Mouse (Mus musculus) limb, embryonic 14.5 days (tissue): ENCODE data around the gene Cox5a. TPM values are rescaled to one million over a fixed set of nuclear protein-coding genes. Genes with fewer than 3 reads are reported as not detected.

Experiments used
- ATAC-seq: fragments of 200-750 bp; cut with Nextera tagmentation; 2 replicates; pipeline ENCODE4 v1.8.0; 2017; ENCODE audit warnings: low read depth, moderate number of reproducible peaks, moderate TSS enrichment; ENCODE audit not compliant: low FRiP score
- DNase-seq: peaks from one replicate; pipeline ENCODE4 v3.0.0-alpha.2; 2015; ENCODE audit warnings: low spot score
- H3K27ac ChIP-seq: fragments of 300-500 bp; sonication (generic); replicated peaks from 2 replicates; pipeline ENCODE4 v1.5.1; 2014; ENCODE audit warnings: low read depth, mild to moderate bottlenecking, low read length, moderate library complexity, mixed read lengths
- H3K27me3 ChIP-seq: fragments of 300-500 bp; sonication (generic); 2 replicates; pipeline ENCODE4 v1.6.1; 2014; ENCODE audit warnings: low read length, mixed read lengths; ENCODE audit not compliant: control insufficient read depth, insufficient read depth
- H3K36me3 ChIP-seq: fragments of 300-500 bp; sonication (generic); 2 replicates; pipeline ENCODE4 v1.6.1; 2014; ENCODE audit warnings: mild to moderate bottlenecking, low read length, moderate library complexity, mixed read lengths; ENCODE audit not compliant: control insufficient read depth, insufficient read depth
- H3K4me1 ChIP-seq: fragments of 300-500 bp; sonication (generic); 2 replicates; pipeline ENCODE4 v1.6.1; 2014; ENCODE audit warnings: antibody characterized with exemption, low read length, mixed read lengths; ENCODE audit not compliant: control insufficient read depth, insufficient read depth
- H3K4me2 ChIP-seq: fragments of 300-500 bp; sonication (generic); replicated peaks from 2 replicates; pipeline ENCODE4 v1.6.1; 2014; ENCODE audit warnings: low read depth, mild to moderate bottlenecking, low read length, moderate library complexity; ENCODE audit not compliant: severe bottlenecking
- H3K4me3 ChIP-seq: fragments of 300-500 bp; sonication (generic); replicated peaks from 2 replicates; pipeline ENCODE4 v1.5.1; 2014; ENCODE audit warnings: low read length
- H3K9ac ChIP-seq: fragments of 300-500 bp; sonication (generic); 2 replicates; pipeline ENCODE4 v1.6.1; 2014; ENCODE audit warnings: mild to moderate bottlenecking, low read depth, low read length, moderate library complexity; ENCODE audit not compliant: severe bottlenecking
- H3K9me3 ChIP-seq: fragments of 300-500 bp; sonication (generic); 2 replicates; pipeline ENCODE4 v1.6.1; 2016; ENCODE audit warnings: low read length; ENCODE audit not compliant: control insufficient read depth
- POLR2A ChIP-seq: fragments of 200-500 bp; IDR thresholded peaks from 2 replicates; pipeline ENCODE4 v1.8.0; 2012; ENCODE audit warnings: inconsistent platforms, mild to moderate bottlenecking, moderate library complexity, borderline replicate concordance; ENCODE audit not compliant: insufficient read depth, insufficient read length; ENCODE audit errors: extremely low read depth
- WGBS: fragments of 180-500 bp; shearing (Covaris S2); extraction: QIAGEN DNeasy Blood & Tissue Kit; methylation state at CpG from one replicate; pipeline ENCODE4 v1.1.7; 2014; 5-methylcytosine and 5-hydroxymethylcytosine counted together
- polyA plus RNA-seq, 2 experiments: library from polyadenylated mRNA; depleted of rRNA in 1 of 2; stranded (reverse) in 1 of 2; unstranded in 1 of 2; fragments of >200 nt; fragmentation: Nextera tagmentation in 1 of 2; extraction: Ambion mirVana in 1 of 2; gene quantifications; 2 replicates each; pipeline versions ENCODE4 v1.2.1 to v1.2.3; 2012 to 2014

Cox5a gene
- polyA plus RNA-seq, 2 experiments = 168 to 466 TPM

GRCm38 (mm10) chr9:57566846-57567245, 45.8 kb downstream of the Cox5a start:
- H3K27me3 ChIP-seq = no peaks in the 10 kb centered on the region
- peak overlapping the region; percentile 81 for H3K27ac ChIP-seq
- H3K4me1 ChIP-seq = peaks cover 20% of the 10 kb centered on the region
- ATAC-seq (no peak), DNase-seq (no peak)
- H3K9ac ChIP-seq = no peak overlapping the region
- H3K9me3 ChIP-seq = no peaks in the 10 kb centered on the region
- no peak overlapping the region for H3K4me3 ChIP-seq
- no peak overlapping the region for H3K4me2 ChIP-seq
- WGBS = 55% methylated on average over 8 of the region's 8 CpGs
- H3K36me3 ChIP-seq = peaks cover 25% of the 10 kb centered on the region
- no peak for TF ChIP-seq POLR2A

DNA sequence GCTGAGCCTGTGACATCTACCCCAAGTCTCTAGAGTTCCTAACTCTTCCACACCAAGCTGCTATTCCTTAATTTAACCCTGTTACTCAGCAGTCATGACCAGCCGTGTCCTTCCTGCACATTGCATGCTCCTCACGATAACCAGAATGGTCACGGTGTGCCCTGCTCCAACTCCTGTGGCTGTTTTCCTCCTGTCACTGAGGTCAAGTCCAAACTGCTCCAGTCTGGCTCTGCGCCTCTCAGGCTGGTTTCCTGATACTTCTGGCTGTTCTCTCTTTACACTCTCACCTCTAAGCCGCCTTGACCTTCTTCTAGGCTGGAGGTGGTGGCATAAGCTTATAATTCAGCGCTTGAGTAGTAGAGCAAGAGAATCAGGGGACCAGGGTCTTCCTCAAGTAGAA, 47.4 kb downstream of the Cox5a start:
- Histone ChIP-seq H3K36me3 (peaks cover 25% of the 10 kb centered on the region), H3K4me3 (no peak overlapping the region), H3K4me2 (no peak overlapping the region), H3K9me3 (no peaks in the 10 kb centered on the region), H3K27ac (no peak overlapping the region), H3K27me3 (no peaks in the 10 kb centered on the region), H3K9ac (no peak overlapping the region), H3K4me1 (peaks cover 12% of the 10 kb centered on the region; the same call in 1 of the 2 replicates)
- ATAC-seq (no peak), DNase-seq (no peak)
- 92% methylated on average over 6 of the region's 6 CpGs for WGBS
- no peak for TF ChIP-seq POLR2A

DNA sequence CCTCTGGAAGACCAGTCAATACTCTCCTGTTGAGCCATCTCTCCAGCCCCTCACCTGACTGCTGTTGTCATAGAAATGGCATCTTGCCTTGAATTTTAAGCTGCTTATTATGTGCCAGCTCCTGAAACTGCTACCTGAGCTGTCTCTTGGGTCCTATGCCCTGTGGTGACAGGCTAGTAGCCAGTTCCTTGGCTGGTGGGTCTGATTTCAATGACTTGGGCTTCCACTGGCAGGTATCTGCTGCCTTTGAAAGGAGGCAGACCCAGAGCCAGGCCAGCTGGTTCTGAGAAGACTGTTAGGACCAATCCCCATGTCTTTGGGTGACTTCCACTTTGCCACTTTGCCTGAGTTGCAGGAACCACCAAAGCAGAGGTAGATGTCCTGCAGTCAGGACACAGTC, 53.3 kb downstream of the Cox5a start:
- H3K27me3 ChIP-seq = no peaks in the 10 kb centered on the region
- H3K9ac ChIP-seq = no peak overlapping the region
- H3K9me3 ChIP-seq = no peaks in the 10 kb centered on the region
- ATAC-seq (no peak), DNase-seq (no peak)
- no peak for TF ChIP-seq POLR2A
- no peaks in the 10 kb centered on the region for H3K4me1 ChIP-seq
- H3K36me3 ChIP-seq = peaks cover 32% of the 10 kb centered on the region
- H3K27ac ChIP-seq = no peak overlapping the region
- H3K4me3 ChIP-seq = no peak overlapping the region
- no peak overlapping the region for H3K4me2 ChIP-seq

DNA sequence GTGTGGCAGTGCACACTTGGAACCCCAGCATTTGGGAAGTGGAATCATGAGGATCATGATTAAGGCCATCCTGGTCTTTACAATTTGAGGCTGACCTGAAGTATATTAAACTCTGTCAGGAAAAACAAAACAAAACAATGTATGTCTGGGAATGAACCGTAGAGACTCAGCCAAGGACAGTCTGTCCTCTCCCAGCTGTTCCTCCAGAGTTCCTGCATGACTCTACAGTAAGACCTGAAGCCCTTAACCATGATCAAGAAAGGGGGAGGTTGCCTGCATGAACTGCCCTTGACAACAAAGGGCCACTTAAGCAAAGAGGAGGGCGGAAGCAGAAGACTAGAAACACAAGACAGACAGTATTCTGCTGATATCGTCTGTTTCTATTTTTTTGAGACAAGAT, 54.5 kb downstream of the Cox5a start:
- DNase-seq (no peak), ATAC-seq (no peak)
- 80% methylated on average over 3 of the region's 3 CpGs for WGBS
- H3K9ac ChIP-seq = no peak overlapping the region
- peaks cover 36% of the 10 kb centered on the region for H3K36me3 ChIP-seq
- no peaks in the 10 kb centered on the region for H3K9me3 ChIP-seq
- H3K4me1 ChIP-seq = no peaks in the 10 kb centered on the region
- H3K27ac ChIP-seq = no peak overlapping the region
- TF ChIP-seq POLR2A = no peak
- no peaks in the 10 kb centered on the region for H3K27me3 ChIP-seq
- no peak overlapping the region for H3K4me3 ChIP-seq
- H3K4me2 ChIP-seq = no peak overlapping the region

GRCm38 (mm10) chr9:57577144-57577849, 56.2 kb downstream of the Cox5a start:
- Histone ChIP-seq H3K9me3 (no peaks in the 10 kb centered on the region), H3K4me1 (no peaks in the 10 kb centered on the region), H3K4me2 (no peak overlapping the region), H3K9ac (no peak overlapping the region), H3K27me3 (no peaks in the 10 kb centered on the region), H3K36me3 (peaks cover 53% of the 10 kb centered on the region), H3K4me3 (no peak overlapping the region), H3K27ac (no peak overlapping the region)
- TF ChIP-seq POLR2A = no peak
- 82% methylated on average over 6 of the region's 6 CpGs for WGBS
- DNase-seq = no peak
- no peak for ATAC-seq

Other genes starting within 250 kb of the Cox5a start
- gene Ppcdc, start 81.2 kb upstream of the Cox5a start, polyA plus RNA-seq (2012; rRNA removed) = 32.1 and 32.8 TPM in 2 replicates
- gene Ppcdc, start 81.2 kb upstream of the Cox5a start, polyA plus RNA-seq (2014; fragmentation: Nextera tagmentation; extraction: Ambion mirVana) = 22.1 and 27.5 TPM in 2 replicates
- 33.8 and 45.3 TPM in 2 replicates for gene Scamp5, start 53.2 kb upstream of the Cox5a start, polyA plus RNA-seq (2012; rRNA removed)
- 10.0 and 12.5 TPM in 2 replicates for gene Scamp5, start 53.2 kb upstream of the Cox5a start, polyA plus RNA-seq (2014; fragmentation: Nextera tagmentation; extraction: Ambion mirVana)
- gene Rpp25, start 17.2 kb upstream of the Cox5a start, polyA plus RNA-seq (2012; rRNA removed) = 0.60 and 0.74 TPM in 2 replicates
- gene Rpp25, start 17.2 kb upstream of the Cox5a start, polyA plus RNA-seq (2014; fragmentation: Nextera tagmentation; extraction: Ambion mirVana) = 0.94 and 1.5 TPM in 2 replicates
- 16.2 and 19.0 TPM in 2 replicates for gene Fam219b, start 16.3 kb downstream of the Cox5a start, polyA plus RNA-seq (2012; rRNA removed)
- gene Fam219b, start 16.3 kb downstream of the Cox5a start, polyA plus RNA-seq (2014; fragmentation: Nextera tagmentation; extraction: Ambion mirVana) = 25.2 and 27.0 TPM in 2 replicates
- 51.0 and 55.6 TPM in 2 replicates for gene Mpi, start 31.5 kb downstream of the Cox5a start, polyA plus RNA-seq (2012; rRNA removed)
- 34.4 and 37.5 TPM in 2 replicates for gene Mpi, start 31.5 kb downstream of the Cox5a start, polyA plus RNA-seq (2014; fragmentation: Nextera tagmentation; extraction: Ambion mirVana)
- 75.3 and 99.2 TPM in 2 replicates for gene Scamp2, start 39.7 kb downstream of the Cox5a start, polyA plus RNA-seq (2012; rRNA removed)
- gene Scamp2, start 39.7 kb downstream of the Cox5a start, polyA plus RNA-seq (2014; fragmentation: Nextera tagmentation; extraction: Ambion mirVana) = 81.7 and 82.5 TPM in 2 replicates
- 41.7 and 47.2 TPM in 2 replicates for gene Ulk3, start 68.2 kb downstream of the Cox5a start, polyA plus RNA-seq (2012; rRNA removed)
- gene Ulk3, start 68.2 kb downstream of the Cox5a start, polyA plus RNA-seq (2014; fragmentation: Nextera tagmentation; extraction: Ambion mirVana) = 13.1 and 13.8 TPM in 2 replicates
- 0.03 TPM in 1 of 2 replicates, not detected in the other for gene Cplx3, start 85.0 kb downstream of the Cox5a start, polyA plus RNA-seq (2012; rRNA removed)
- gene Cplx3, start 85.0 kb downstream of the Cox5a start, polyA plus RNA-seq (2014; fragmentation: Nextera tagmentation; extraction: Ambion mirVana) = not detected in 2 replicates
- gene Lman1l, start 99.5 kb downstream of the Cox5a start, polyA plus RNA-seq (2012; rRNA removed) = 0.09 TPM in 1 of 2 replicates, not detected in the other
- not detected in 2 replicates for gene Lman1l, start 99.5 kb downstream of the Cox5a start, polyA plus RNA-seq (2014; fragmentation: Nextera tagmentation; extraction: Ambion mirVana)
- 88.5 and 91.4 TPM in 2 replicates for gene Csk, start 132.4 kb downstream of the Cox5a start, polyA plus RNA-seq (2012; rRNA removed)
- gene Csk, start 132.4 kb downstream of the Cox5a start, polyA plus RNA-seq (2014; fragmentation: Nextera tagmentation; extraction: Ambion mirVana) = 28.1 and 29.7 TPM in 2 replicates
- gene Cyp1a2, start 162.4 kb downstream of the Cox5a start, polyA plus RNA-seq (2012; rRNA removed) = not detected in 2 replicates
- not detected in 2 replicates for gene Cyp1a2, start 162.4 kb downstream of the Cox5a start, polyA plus RNA-seq (2014; fragmentation: Nextera tagmentation; extraction: Ambion mirVana)
- gene Cyp1a1, start 166.7 kb downstream of the Cox5a start, polyA plus RNA-seq (2012; rRNA removed) = 0.03 and 0.04 TPM in 2 replicates
- not detected in 2 replicates for gene Cyp1a1, start 166.7 kb downstream of the Cox5a start, polyA plus RNA-seq (2014; fragmentation: Nextera tagmentation; extraction: Ambion mirVana)
- gene Edc3, start 187.3 kb downstream of the Cox5a start, polyA plus RNA-seq (2012; rRNA removed) = 21.0 and 24.4 TPM in 2 replicates
- 25.7 and 27.7 TPM in 2 replicates for gene Edc3, start 187.3 kb downstream of the Cox5a start, polyA plus RNA-seq (2014; fragmentation: Nextera tagmentation; extraction: Ambion mirVana)
- 133 and 146 TPM in 2 replicates for gene Clk3, start 244.6 kb downstream of the Cox5a start, polyA plus RNA-seq (2012; rRNA removed)
- gene Clk3, start 244.6 kb downstream of the Cox5a start, polyA plus RNA-seq (2014; fragmentation: Nextera tagmentation; extraction: Ambion mirVana) = 56.1 and 76.3 TPM in 2 replicates